Mouse (Mus musculus) cerebellum, postnatal 4 days (tissue): ENCODE data around the gene Esp8.
"Not testable (repeated sequence)": the region's sequence is repeated elsewhere in the genome, so short reads cannot be mapped to it uniquely, and the experiment has no call there.

ENCODE experiments used
- DNase-seq, 2 experiments: peaks; one replicate each; pipeline ENCODE4 v3.0.0; 2022; ENCODE audit warnings: low spot score in 2 of 2, mixed read lengths in 1 of 2

Gene Esp8

GRCm38 (mm10) chr17:40519818-40520217 lies at the start of gene Esp8:
Gene Esp8 (plus strand): TSS chr17:40520022.
- no peak for DNase-seq

GRCm38 (mm10) chr17:40483566-40483965 lies 36.3 kb upstream of the Esp8 start:
- not testable (repeated sequence) for DNase-seq

- not testable (repeated sequence) for DNase-seq
Observed at GRCm38 (mm10) chr17:40495468-40496185, 24.2 kb upstream of the Esp8 start.

- DNase-seq, result no peak
Observed at GRCm38 (mm10) chr17:40529813-40530212, 10.0 kb downstream of the Esp8 start.

- no peak for DNase-seq
Observed at GRCm38 (mm10) chr17:40531147-40531546, 11.3 kb downstream of the Esp8 start.

- DNase-seq, result not testable (repeated sequence)
Observed at GRCm38 (mm10) chr17:40547005-40547404, 27.2 kb downstream of the Esp8 start.

GRCm38 (mm10) chr17:40553470-40553869 lies 33.6 kb downstream of the Esp8 start:
- DNase-seq, result no peak

GRCm38 (mm10) chr17:40561207-40561606 lies 41.4 kb downstream of the Esp8 start, which contains the start of gene Esp6:
Gene Esp6 (plus strand): TSS chr17:40561507.
- no peak for DNase-seq
